Mouse (Mus musculus) forebrain, postnatal 0 days (tissue): ENCODE measurements around the gene Susd5. TPM values are rescaled to one million over a fixed set of nuclear protein-coding genes. Genes with fewer than 3 reads are reported as not detected.
A peak's percentile ranks its signal among the peaks of the same experiment; 100 is the strongest.

Experiments
- ATAC-seq: fragments of 200-750 bp; cut with Nextera tagmentation; 2 replicates; pipeline ENCODE4 v1.8.0; 2017; ENCODE audit warnings: mild to moderate bottlenecking, moderate library complexity
- DNase-seq: peaks from one replicate; pipeline ENCODE4 v3.0.0-alpha.2; 2015
- H3K27ac ChIP-seq: fragments of 300-500 bp; sonication (generic); 2 replicates; pipeline ENCODE4 v1.5.1; 2014; ENCODE audit warnings: low read depth, mild to moderate bottlenecking, antibody characterized with exemption, low read length, moderate library complexity, mixed read lengths
- H3K27me3 ChIP-seq: fragments of 300-500 bp; sonication (generic); 2 replicates; pipeline ENCODE4 v1.6.1; 2014; ENCODE audit warnings: mild to moderate bottlenecking, low read length, mixed read lengths; ENCODE audit not compliant: insufficient read depth
- H3K36me3 ChIP-seq: fragments of 300-500 bp; sonication (generic); 2 replicates; pipeline ENCODE4 v1.6.1; 2014; ENCODE audit warnings: mild to moderate bottlenecking, moderate library complexity; ENCODE audit not compliant: insufficient read depth
- H3K4me1 ChIP-seq: fragments of 300-500 bp; sonication (generic); 2 replicates; pipeline ENCODE4 v1.6.1; 2014; ENCODE audit warnings: antibody characterized with exemption; ENCODE audit not compliant: insufficient read depth
- H3K4me2 ChIP-seq: fragments of 300-500 bp; sonication (generic); 2 replicates; pipeline ENCODE4 v1.6.1; 2014; ENCODE audit warnings: low read depth, mild to moderate bottlenecking, moderate library complexity
- H3K4me3 ChIP-seq: fragments of 300-500 bp; sonication (generic); 2 replicates; pipeline ENCODE4 v1.5.1; 2014; ENCODE audit warnings: low read depth, low read length, mixed read lengths
- H3K9ac ChIP-seq: fragments of 300-500 bp; sonication (generic); 2 replicates; pipeline ENCODE4 v1.6.1; 2014; ENCODE audit warnings: mild to moderate bottlenecking
- H3K9me3 ChIP-seq: fragments of 300-500 bp; sonication (generic); 2 replicates; pipeline ENCODE4 v1.6.1; 2016; ENCODE audit warnings: low read length
- CTCF ChIP-seq: sonication (generic); IDR thresholded peaks from 2 replicates; pipeline ENCODE4 v1.5.1; 2016; ENCODE audit warnings: antibody characterized with exemption, control low read depth, low read depth
- WGBS: fragments of 180-500 bp; shearing (Covaris S2); extraction: QIAGEN DNeasy Blood & Tissue Kit; methylation state at CpG from one replicate; pipeline ENCODE4 v1.1.7; 2014; 5-methylcytosine and 5-hydroxymethylcytosine counted together
- polyA plus RNA-seq: library from polyadenylated mRNA; unstranded; fragments of >200 nt; fragmentation: Nextera tagmentation; extraction: Ambion mirVana; gene quantifications from 2 replicates; pipeline ENCODE4 v1.2.1, GENCODE M21; 2015
- total RNA-seq: library from RNA; depleted of rRNA; stranded (reverse); fragments of >200 nt; gene quantifications from 2 replicates; pipeline ENCODE4 v1.2.3, GENCODE M21; 2014; rRNA removed

Gene Susd5
- total RNA-seq, result 0.54 and 1.6 TPM in 2 replicates
- polyA plus RNA-seq, result 0.09 and 0.31 TPM in 2 replicates

- ATAC-seq (peak; percentile 48), DNase-seq (peak; percentile 9)
- H3K4me1 ChIP-seq, result no peaks in the 10 kb centered on the region
- H3K4me2 ChIP-seq, result peak within 1 kb of the TSS; percentile 69
- under 1% methylated on average over 60 of the region's 60 CpGs for WGBS
- H3K4me3 ChIP-seq, result peak within 1 kb of the TSS; percentile 43
- no peaks in the 10 kb centered on the region for H3K36me3 ChIP-seq
- no peak for TF ChIP-seq CTCF
- H3K27me3 ChIP-seq, result peaks cover 26% of the 10 kb centered on the region
- H3K9me3 ChIP-seq, result no peaks in the 10 kb centered on the region
- H3K9ac ChIP-seq, result peak within 1 kb of the TSS; percentile 43
- no peak within 1 kb of the TSS for H3K27ac ChIP-seq
These were observed at the start of gene Susd5 for GRCm38 (mm10) chr9:114057090-114057796. Gene Susd5, plus strand, starts transcription at chr9:114057140.

GRCm38 (mm10) chr9:114007850-114008350, 49.0 kb upstream of the Susd5 start:
- no peak overlapping the region for H3K27ac ChIP-seq
- no peaks in the 10 kb centered on the region for H3K36me3 ChIP-seq
- ATAC-seq (no peak), DNase-seq (no peak)
- no peak for TF ChIP-seq CTCF
- no peak overlapping the region for H3K4me2 ChIP-seq
- 90% methylated on average over 9 of the region's 9 CpGs for WGBS
- H3K4me1 ChIP-seq, result no peaks in the 10 kb centered on the region
- H3K4me3 ChIP-seq, result no peak overlapping the region
- no peak overlapping the region for H3K9ac ChIP-seq
- no peaks in the 10 kb centered on the region for H3K9me3 ChIP-seq
- no peaks in the 10 kb centered on the region for H3K27me3 ChIP-seq

- no peaks in the 10 kb centered on the region for H3K27me3 ChIP-seq
- H3K4me2 ChIP-seq, result no peak overlapping the region
- H3K27ac ChIP-seq, result no peak overlapping the region
- H3K9ac ChIP-seq, result no peak overlapping the region
- no peak for TF ChIP-seq CTCF
- 0 out of 2 replicates have a peak, but pooled peaks cover 3% of the 10 kb centered on the region for H3K36me3 ChIP-seq
- ATAC-seq (no peak), DNase-seq (no peak)
- no peaks in the 10 kb centered on the region for H3K9me3 ChIP-seq
- no peaks in the 10 kb centered on the region for H3K4me1 ChIP-seq
- 37% methylated on average over 5 of the region's 5 CpGs for WGBS
- H3K4me3 ChIP-seq, result no peak overlapping the region
These were observed 47.4 kb upstream of the Susd5 start for GRCm38 (mm10) chr9:114009526-114009925.

GRCm38 (mm10) chr9:114011203-114011602, 45.7 kb upstream of the Susd5 start:
- no peak overlapping the region for H3K27ac ChIP-seq
- 79% methylated on average over 18 of the region's 18 CpGs for WGBS
- no peak for ATAC-seq

GRCm38 (mm10) chr9:114014034-114014433, 42.9 kb upstream of the Susd5 start:
- H3K9me3 ChIP-seq, result no peaks in the 10 kb centered on the region
- H3K4me2 ChIP-seq, result no peak overlapping the region
- no peak for TF ChIP-seq CTCF

More at GRCm38 (mm10) chr9:114011203-114011602, 45.7 kb upstream of the Susd5 start:
- H3K9me3 ChIP-seq, result no peaks in the 10 kb centered on the region
- no peaks in the 10 kb centered on the region for H3K4me1 ChIP-seq
- no peak overlapping the region for H3K4me3 ChIP-seq
- H3K36me3 ChIP-seq, result 0 out of 2 replicates have a peak, but pooled peaks cover 3% of the 10 kb centered on the region
- H3K27me3 ChIP-seq, result no peaks in the 10 kb centered on the region
- DNase-seq, result no peak
- no peak overlapping the region for H3K4me2 ChIP-seq
- H3K9ac ChIP-seq, result no peak overlapping the region
- no peak for TF ChIP-seq CTCF

GRCm38 (mm10) chr9:114015724-114016123, 41.2 kb upstream of the Susd5 start:
- Histone ChIP-seq H3K4me1 (no peaks in the 10 kb centered on the region), H3K9ac (no peak overlapping the region), H3K4me3 (no peak overlapping the region), H3K27me3 (no peaks in the 10 kb centered on the region), H3K36me3 (0 out of 2 replicates have a peak, but pooled peaks cover 3% of the 10 kb centered on the region), H3K4me2 (no peak overlapping the region), H3K27ac (no peak overlapping the region), H3K9me3 (no peaks in the 10 kb centered on the region)
- ATAC-seq (no peak), DNase-seq (no peak)
- TF ChIP-seq CTCF, result peak; percentile 35; the same call in 1 of the 2 replicates
- WGBS, result 89% methylated on average over 4 of the region's 4 CpGs

More at GRCm38 (mm10) chr9:114014034-114014433, 42.9 kb upstream of the Susd5 start:
- Histone ChIP-seq H3K4me1 (no peaks in the 10 kb centered on the region), H3K9ac (no peak overlapping the region), H3K4me3 (no peak overlapping the region), H3K36me3 (0 out of 2 replicates have a peak, but pooled peaks cover 3% of the 10 kb centered on the region), H3K27ac (no peak overlapping the region), H3K27me3 (no peaks in the 10 kb centered on the region)
- no peak for DNase-seq
- WGBS, result 94% methylated on average over 1 of the region's 1 CpGs
- ATAC-seq, result no peak

GRCm38 (mm10) chr9:114016402-114016801, 40.5 kb upstream of the Susd5 start:
- no peak overlapping the region for H3K27ac ChIP-seq

More at GRCm38 (mm10) chr9:114016402-114016801, 40.5 kb upstream of the Susd5 start:
- Histone ChIP-seq H3K4me2 (no peak overlapping the region), H3K36me3 (0 out of 2 replicates have a peak, but pooled peaks cover 3% of the 10 kb centered on the region), H3K9me3 (no peaks in the 10 kb centered on the region), H3K4me3 (no peak overlapping the region), H3K9ac (no peak overlapping the region), H3K4me1 (no peaks in the 10 kb centered on the region), H3K27me3 (no peaks in the 10 kb centered on the region)
- WGBS, result 84% methylated on average over 4 of the region's 4 CpGs
- TF ChIP-seq CTCF, result no peak
- ATAC-seq, result no peak
- no peak for DNase-seq
